Mouse (Mus musculus) subcutaneous adipose tissue, adult 2 months (tissue): ENCODE measurements around the gene Hypm. TPM values are rescaled to one million over a fixed set of nuclear protein-coding genes. Genes with fewer than 3 reads are reported as not detected.

Experiments
- polyA plus RNA-seq: library from polyadenylated mRNA; depleted of rRNA; stranded (reverse); fragments of >200 nt; gene quantifications from 2 replicates; pipeline ENCODE4 v1.2.3, GENCODE M21; 2012; ENCODE audit warnings: low replicate concordance; rRNA removed

Hypm gene
- not detected in 2 replicates for polyA plus RNA-seq

GRCm38 (mm10) chrX:9846628-9847027 lies at the start of gene Hypm:
Gene Hypm (plus strand): TSS chrX:9846928.

DNA sequence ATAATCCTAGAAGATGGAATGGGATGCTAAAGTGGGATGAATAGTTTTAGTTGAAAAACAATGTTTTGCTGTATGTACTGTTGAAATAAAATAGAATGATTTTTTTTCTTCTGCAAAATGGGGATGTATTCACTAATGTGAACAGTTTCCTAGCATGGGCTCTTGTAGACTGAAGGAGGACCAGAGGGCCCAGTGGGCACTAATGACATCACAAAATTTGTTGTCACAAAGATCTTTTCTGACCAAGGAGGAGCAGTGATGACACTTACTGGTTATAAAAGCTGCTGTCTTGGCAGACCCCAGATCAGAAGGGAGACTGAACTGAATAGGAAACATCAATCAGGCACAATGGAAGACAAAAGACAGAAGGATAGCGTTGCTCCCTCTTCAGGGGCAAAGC lies 2.7 kb downstream of the Hypm start, which contains the start of gene H2al3:
Gene H2al3 (plus strand): TSS at position 301 of the 400 bp plus-strand sequence.

DNA sequence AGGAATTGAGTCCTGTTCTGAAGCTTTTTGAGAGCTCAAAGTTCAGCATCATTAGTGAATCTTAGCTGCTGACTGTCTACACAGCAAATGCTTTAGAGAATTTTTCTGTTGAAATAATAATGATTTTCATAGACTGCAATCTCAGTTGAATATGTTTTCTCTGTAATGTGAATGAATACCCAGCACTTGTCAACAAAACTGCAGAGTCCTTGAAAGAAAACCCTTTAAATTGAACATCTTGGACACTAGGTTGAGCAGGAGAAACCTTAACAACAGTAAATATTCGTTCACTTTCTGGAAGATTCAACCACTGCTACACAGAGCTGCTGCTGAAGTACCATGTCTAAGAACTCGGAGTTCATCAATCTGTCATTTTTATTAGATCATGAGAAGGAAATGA lies 38.6 kb downstream of the Hypm start, which contains the start of gene Sytl5:
Gene Sytl5 (plus strand): TSS at position 301 of the 400 bp plus-strand sequence.

Other genes with a start within 250 kb of the Hypm start
- gene Dynlt3, start 183.9 kb upstream of the Hypm start, polyA plus RNA-seq = 35.8 and 59.7 TPM in 2 replicates
- gene H2al3, start 2.8 kb downstream of the Hypm start, polyA plus RNA-seq = not detected in 2 replicates
- 1.7 TPM in 1 of 2 replicates, not detected in the other for gene Sytl5, start 38.7 kb downstream of the Hypm start, polyA plus RNA-seq